Mouse (Mus musculus) gastrocnemius, postnatal 10 days (tissue): ENCODE measurements around the gene Ttll9. TPM values are rescaled to one million over a fixed set of nuclear protein-coding genes. Genes with fewer than 3 reads are reported as not detected.

Experiments
- DNase-seq: peaks from one replicate; pipeline ENCODE4 v3.0.0; 2021; ENCODE audit warnings: mixed read lengths
- long read RNA-seq, 2 experiments: library from polyadenylated mRNA; stranded (forward); transcript quantifications; one replicate each; pipeline ENCODE4 v2.0.0; 2021
- total RNA-seq, 2 experiments: library from RNA; stranded (reverse); gene quantifications; 2 replicates each; pipeline ENCODE4 v1.2.3; 2021

Ttll9 gene
- not detected for total RNA-seq
- long read RNA-seq, experiment 1, result 0 reads
- long read RNA-seq, experiment 2, result 0 reads

GRCm38 (mm10) chr2:152962091-152962793, at the start of gene Ttll9:
Ttll9 (plus strand) TSS chr2:152962485.
- peak; percentile 57 for DNase-seq

GRCm38 (mm10) chr2:152913471-152913870, 48.8 kb upstream of the Ttll9 start:
- DNase-seq, result peak; percentile 48

GRCm38 (mm10) chr2:152914310-152915120, 47.8 kb upstream of the Ttll9 start:
- DNase-seq, result peak; percentile 86

- DNase-seq, result no peak
These were observed 46.8 kb upstream of the Ttll9 start for GRCm38 (mm10) chr2:152915453-152915852.

GRCm38 (mm10) chr2:152916111-152916510, 46.2 kb upstream of the Ttll9 start:
- DNase-seq, result no peak

- DNase-seq, result no peak
These were observed 44.6 kb upstream of the Ttll9 start for GRCm38 (mm10) chr2:152917671-152918070.

GRCm38 (mm10) chr2:152922376-152922775, 39.9 kb upstream of the Ttll9 start:
- no peak for DNase-seq

- no peak for DNase-seq
These were observed 38.7 kb upstream of the Ttll9 start for GRCm38 (mm10) chr2:152923621-152924020.

GRCm38 (mm10) chr2:152924128-152924527, 38.2 kb upstream of the Ttll9 start:
- no peak for DNase-seq

- DNase-seq, result no peak
These were observed 37.7 kb upstream of the Ttll9 start for GRCm38 (mm10) chr2:152924543-152924942.

GRCm38 (mm10) chr2:152925189-152925872, 37.0 kb upstream of the Ttll9 start:
- peak; percentile 70 for DNase-seq

- no peak for DNase-seq
These were observed 35.4 kb upstream of the Ttll9 start for GRCm38 (mm10) chr2:152926896-152927295.

- no peak for DNase-seq
These were observed 34.9 kb upstream of the Ttll9 start for GRCm38 (mm10) chr2:152927371-152927770.

GRCm38 (mm10) chr2:152928219-152928987, 33.9 kb upstream of the Ttll9 start:
- DNase-seq, result no peak

- no peak for DNase-seq
These were observed 33.3 kb upstream of the Ttll9 start for GRCm38 (mm10) chr2:152928988-152929370.

- DNase-seq, result peak; percentile 41
These were observed 32.0 kb upstream of the Ttll9 start for GRCm38 (mm10) chr2:152930276-152930675.

GRCm38 (mm10) chr2:152931456-152932160, 30.7 kb upstream of the Ttll9 start:
- DNase-seq, result no peak

GRCm38 (mm10) chr2:152933048-152933447, 29.2 kb upstream of the Ttll9 start, which contains the start of gene Foxs1:
Foxs1 (minus strand) TSS chr2:152933208.
- DNase-seq, result peak; percentile 42

- DNase-seq, result peak; percentile 71
These were observed 28.7 kb upstream of the Ttll9 start for GRCm38 (mm10) chr2:152933614-152934013.

- DNase-seq, result peak; percentile 60
These were observed 22.4 kb upstream of the Ttll9 start for GRCm38 (mm10) chr2:152939846-152940245.

- no peak for DNase-seq
These were observed 21.2 kb upstream of the Ttll9 start for GRCm38 (mm10) chr2:152941106-152941505.
